Mouse (Mus musculus) C2C12 (cell line): ENCODE results near the gene Smg9.

Experiments
- CEBPB ChIP-seq: IDR thresholded peaks from one replicate; pipeline ENCODE4 v1.6.1; 2011; ENCODE audit warnings: low read depth, mild to moderate bottlenecking, control low read depth, moderate library complexity
- CTCF ChIP-seq: IDR thresholded peaks from one replicate; pipeline ENCODE4 v1.5.1; 2011; ENCODE audit not compliant: control insufficient read depth, insufficient read depth, insufficient read length
- MAX ChIP-seq: IDR thresholded peaks from one replicate; pipeline ENCODE4 v1.6.1; 2011; ENCODE audit warnings: mild to moderate bottlenecking, control low read depth
- USF1 ChIP-seq: IDR thresholded peaks from one replicate; pipeline ENCODE4 v1.6.1; 2011; ENCODE audit warnings: low read depth, mild to moderate bottlenecking, control low read depth, moderate library complexity

DNA sequence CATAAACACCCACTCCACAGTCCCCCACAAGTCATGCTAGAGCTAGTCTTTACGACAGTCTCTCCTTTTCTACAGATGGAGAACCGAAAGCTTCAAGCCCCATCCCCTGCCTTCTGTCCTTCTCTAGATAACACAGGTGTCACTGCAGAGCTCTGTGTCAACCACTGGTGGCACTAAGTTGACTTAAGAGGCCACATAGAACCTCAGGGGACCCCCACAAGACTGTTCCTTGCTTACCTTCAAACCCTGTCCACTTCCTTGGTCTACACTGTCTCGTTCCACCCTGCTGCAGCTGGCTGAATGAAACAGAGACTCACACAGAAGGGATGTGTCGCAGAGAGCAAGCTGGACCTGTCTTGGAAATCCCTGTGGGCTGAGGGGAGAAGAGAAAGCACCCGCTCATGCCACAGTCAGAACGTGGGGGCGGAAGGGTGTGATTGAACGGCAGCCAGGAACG is 52.5 kb downstream of the Smg9 start, which contains the start of gene Irgc1:
- no peak for TF ChIP-seq CTCF
- TF ChIP-seq MAX = no peak
- no peak for TF ChIP-seq USF1
- no peak for TF ChIP-seq CEBPB
